Mouse (Mus musculus) heart, adult 11 months (tissue): ENCODE results near the gene Zfp341.

ENCODE experiments used
- DNase-seq: peaks from one replicate; pipeline ENCODE4 v3.0.0; 2022

Zfp341 gene

GRCm38 (mm10) chr2:154613118-154614115, at the start of gene Zfp341, which contains the start of gene 4930519P11Rik:
Gene Zfp341, plus strand, starts transcription at chr2:154613297.
Gene 4930519P11Rik, minus strand, starts transcription at chr2:154613437.
- DNase-seq: peak; percentile 99

- DNase-seq: no peak
Measured at GRCm38 (mm10) chr2:154563612-154564170, 49.4 kb upstream of the Zfp341 start.

GRCm38 (mm10) chr2:154565562-154565961, 47.5 kb upstream of the Zfp341 start:
- no peak for DNase-seq

DNA sequence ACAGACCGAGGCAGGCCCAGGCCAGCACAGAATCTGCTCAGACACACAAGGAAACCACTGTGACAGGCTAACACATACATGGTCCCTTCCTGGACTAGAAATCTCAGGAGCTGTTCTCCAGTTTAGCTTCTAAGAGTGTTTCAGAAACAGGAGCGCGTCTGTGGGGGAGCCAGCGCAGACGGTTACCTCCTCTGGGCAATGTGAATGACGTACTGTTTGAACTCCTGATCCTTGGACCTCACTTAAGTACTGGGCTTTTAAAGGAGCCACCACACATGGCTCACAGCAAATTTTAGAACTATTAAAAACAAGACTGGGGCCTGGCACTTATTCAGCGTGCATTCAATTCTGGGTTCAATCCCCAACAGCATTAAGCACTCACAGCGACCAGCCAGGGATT, 46.5 kb upstream of the Zfp341 start:
- DNase-seq: no peak

DNA sequence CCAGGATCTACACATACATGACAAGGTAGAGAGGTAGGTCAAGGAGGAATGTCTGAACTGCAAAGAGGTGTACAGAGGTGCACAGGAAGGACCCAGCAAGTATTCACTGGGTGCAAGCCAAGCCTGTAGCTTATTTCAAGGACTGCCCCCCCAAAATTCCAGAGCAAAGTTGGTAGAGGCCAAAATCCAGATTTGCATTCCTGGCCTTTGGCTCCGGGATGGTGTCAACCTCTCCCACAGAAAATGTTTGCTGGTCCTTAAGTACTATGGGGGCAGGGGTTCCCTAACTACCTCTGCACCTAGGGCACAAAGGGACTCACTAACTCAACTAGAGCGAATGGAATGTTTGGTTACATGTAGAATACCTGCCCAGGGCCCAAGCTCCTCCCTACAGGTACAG, 45.3 kb upstream of the Zfp341 start:
- no peak for DNase-seq

- peak; percentile 94 for DNase-seq
Measured at GRCm38 (mm10) chr2:154568329-154569070, 44.6 kb upstream of the Zfp341 start.

DNA sequence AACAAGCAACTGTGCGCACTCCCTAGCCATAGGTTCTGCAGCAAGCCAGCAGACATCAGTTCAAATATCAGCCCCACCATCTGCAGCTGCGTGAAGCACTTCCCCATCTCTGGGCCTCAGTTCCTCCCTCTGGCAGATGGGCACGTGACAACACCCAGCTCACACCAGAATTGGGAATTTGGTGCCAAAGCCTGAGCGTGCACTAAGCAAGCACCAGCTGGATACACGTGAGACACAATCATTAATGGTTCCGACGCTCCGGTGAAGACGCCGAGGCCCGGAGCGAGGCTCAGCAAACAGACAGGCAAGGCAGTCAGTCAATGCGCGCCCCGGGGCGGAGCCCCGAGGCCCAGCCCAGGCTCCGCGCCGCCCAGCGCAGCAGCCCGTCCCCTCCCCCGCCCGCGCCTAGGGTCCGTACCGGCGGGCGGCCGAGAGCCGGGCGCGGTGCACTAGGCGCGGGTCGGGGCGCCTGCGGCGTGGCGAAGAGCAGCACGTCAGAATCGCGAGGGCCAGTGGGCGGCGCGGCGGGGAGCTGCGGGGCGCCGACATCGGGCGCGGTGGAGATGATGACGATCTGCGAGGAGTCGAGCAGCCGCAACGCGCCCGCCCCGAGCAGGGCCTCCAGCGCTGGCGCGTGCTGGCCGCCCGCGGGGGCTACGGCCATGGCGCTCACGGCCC, 43.9 kb upstream of the Zfp341 start:
- peak; percentile 96 for DNase-seq

- DNase-seq: peak; percentile 100
Measured at GRCm38 (mm10) chr2:154569836-154570286, 43.2 kb upstream of the Zfp341 start, which contains the start of gene E2f1. Gene E2f1, minus strand, starts transcription at chr2:154569892.

DNA sequence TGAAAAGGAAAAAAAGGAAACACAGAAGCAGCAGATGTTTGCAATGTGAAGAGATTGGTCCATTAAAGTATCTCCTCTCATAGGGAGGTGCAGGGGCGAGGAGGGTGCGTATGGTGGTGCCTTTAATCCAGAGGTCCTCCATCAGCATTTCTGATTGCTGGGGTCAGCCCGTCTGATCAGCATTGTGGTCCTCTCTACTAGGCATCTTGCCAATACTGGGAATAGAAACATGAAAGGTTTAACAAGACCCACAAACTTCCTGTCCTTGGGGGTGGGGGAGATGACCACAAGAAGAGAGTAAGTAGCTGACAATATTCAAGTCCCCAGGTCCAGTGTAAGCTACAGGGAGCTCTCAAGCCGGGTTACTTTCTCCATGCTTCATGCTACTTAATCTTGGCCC, 42.4 kb upstream of the Zfp341 start:
- DNase-seq: no peak

DNA sequence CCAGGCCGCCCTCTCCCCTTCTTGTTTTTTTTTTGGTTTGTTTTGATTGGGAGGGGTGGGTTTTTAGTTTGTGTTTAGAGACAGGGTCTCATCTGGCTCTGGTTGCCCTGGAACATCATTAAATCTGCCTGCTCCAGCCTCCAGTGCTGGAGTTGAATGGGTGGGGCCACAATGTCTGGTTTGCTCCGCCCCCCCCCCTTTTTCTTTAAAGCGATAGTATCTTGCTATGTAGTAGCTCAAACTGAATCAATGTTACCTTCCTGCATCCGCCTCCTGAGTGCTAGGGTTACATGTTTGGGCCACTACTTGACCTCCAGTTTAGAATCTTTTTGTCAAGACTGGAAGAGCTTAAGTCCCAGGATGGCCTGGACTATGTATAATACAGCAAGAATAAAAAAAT, 41.8 kb upstream of the Zfp341 start:
- no peak for DNase-seq

GRCm38 (mm10) chr2:154571976-154572375, 41.1 kb upstream of the Zfp341 start:
- no peak for DNase-seq

DNA sequence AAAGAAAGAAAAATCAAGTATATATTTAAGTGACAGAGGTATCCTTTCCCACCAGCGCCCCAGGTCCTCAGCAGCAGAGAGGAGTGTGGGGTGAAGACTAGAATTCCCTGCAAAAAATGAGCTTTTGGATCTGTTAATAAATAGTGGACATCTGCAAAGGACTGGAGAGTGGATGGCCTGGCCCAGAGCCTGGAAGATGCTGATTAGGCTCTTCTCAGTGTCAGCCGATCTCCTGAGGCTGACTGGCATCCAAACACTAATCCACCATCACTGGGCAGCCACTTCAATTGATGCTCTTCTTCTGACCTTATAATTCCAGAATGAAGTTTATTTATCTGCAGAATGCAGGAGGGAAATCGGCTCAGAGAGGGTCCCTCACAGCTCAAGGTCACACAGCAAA, 40.1 kb upstream of the Zfp341 start:
- no peak for DNase-seq

DNA sequence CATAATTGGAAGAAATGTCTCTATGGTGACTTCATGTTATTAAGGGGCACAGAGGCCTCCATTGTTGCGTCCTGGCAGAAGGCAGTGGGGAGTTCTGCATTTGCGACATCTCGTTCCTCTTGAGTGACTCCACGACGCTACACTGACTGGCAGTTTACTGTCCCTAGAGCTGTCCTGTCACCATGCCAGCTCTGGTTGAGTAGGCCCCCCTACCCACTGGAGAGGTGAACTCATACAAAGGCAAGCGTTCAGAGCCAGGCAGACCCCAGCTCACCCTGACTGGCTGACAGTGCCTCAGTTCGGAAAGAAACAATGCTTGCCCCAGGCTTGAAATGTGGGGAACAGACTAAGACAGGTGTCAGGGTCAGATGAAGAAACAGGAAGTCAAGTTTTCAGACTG, 38.8 kb upstream of the Zfp341 start:
- no peak for DNase-seq

DNA sequence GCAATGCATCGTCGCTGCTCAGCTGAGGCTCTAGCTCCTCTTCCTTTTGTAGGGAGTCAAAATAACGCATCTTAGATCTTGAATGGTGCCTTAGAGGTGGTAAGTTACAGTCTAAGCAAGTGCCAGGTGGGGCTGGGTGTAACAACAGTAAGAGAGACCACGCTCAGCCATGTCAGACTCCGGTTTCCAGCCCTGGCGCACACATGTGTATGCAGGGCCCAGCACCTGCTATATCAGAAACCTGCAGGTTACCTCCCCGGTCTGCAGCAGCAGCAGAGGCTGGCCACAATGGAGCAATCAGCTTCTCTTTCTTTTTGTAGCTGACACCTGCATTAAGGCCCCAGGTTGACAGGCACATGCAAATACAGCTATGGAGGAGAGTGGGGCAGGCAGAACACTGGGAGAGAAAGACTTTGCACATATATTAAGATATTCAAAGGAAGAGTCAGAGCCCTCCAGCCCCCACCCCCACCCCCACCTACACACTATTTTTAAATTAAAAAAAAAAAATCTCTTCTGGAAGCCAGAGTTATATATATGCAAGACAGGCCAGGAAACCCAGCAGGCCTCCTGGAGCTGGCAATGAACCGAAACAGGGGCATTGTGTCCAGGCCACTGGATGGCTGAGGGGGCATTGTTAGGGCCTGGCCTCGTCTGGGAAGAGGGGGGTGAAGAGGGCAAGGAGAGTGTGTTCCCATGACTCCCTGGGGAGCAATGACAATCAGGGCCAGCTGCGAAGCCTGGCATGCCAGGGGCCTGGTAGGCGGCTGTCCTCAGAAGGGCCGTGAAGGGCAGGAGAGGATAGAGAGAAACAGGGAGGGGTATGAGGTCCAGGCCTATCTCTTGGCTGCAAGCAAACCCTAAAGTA, 36.0 kb upstream of the Zfp341 start:
- no peak for DNase-seq

GRCm38 (mm10) chr2:154577744-154578067, 35.4 kb upstream of the Zfp341 start:
- DNase-seq: no peak

DNA sequence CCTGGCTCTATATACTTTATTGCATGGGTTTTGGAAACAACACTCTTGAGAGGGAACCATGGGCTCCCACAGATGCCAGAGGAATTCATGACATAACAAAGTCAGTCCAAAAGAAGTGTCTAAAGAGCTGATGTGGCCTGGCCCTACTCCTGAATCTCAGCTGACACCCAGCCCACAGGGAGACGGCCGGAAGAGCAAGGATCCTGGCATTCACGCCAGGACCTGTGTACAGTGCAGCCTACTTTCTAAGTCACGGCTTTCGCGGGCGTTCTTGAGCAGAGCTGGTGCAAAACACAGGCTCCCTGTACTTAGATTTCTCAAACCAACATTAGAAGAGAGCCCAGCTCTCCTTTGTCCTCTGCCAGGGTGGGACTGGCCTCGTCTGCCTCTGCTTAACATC, 32.5 kb upstream of the Zfp341 start:
- peak; percentile 97 for DNase-seq

DNA sequence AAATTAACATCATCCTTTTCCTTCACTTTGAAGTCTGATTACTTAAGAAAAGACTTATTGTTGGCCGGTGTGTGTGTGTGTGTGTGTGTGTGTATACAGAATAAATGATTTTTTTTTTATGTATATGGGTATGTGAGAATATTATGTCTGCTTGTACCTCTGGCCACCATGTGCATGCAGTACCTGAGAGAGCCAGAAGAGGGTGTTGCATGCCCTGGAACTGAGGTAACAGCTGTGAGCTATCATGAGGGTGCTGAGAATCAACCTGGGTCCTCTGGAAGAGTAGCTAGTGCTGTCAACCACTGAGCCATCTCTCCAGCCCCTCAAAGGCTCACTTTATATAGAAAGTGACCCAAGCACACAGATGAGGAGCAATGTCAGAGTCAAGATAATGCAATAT, 31.7 kb upstream of the Zfp341 start:
- no peak for DNase-seq

DNA sequence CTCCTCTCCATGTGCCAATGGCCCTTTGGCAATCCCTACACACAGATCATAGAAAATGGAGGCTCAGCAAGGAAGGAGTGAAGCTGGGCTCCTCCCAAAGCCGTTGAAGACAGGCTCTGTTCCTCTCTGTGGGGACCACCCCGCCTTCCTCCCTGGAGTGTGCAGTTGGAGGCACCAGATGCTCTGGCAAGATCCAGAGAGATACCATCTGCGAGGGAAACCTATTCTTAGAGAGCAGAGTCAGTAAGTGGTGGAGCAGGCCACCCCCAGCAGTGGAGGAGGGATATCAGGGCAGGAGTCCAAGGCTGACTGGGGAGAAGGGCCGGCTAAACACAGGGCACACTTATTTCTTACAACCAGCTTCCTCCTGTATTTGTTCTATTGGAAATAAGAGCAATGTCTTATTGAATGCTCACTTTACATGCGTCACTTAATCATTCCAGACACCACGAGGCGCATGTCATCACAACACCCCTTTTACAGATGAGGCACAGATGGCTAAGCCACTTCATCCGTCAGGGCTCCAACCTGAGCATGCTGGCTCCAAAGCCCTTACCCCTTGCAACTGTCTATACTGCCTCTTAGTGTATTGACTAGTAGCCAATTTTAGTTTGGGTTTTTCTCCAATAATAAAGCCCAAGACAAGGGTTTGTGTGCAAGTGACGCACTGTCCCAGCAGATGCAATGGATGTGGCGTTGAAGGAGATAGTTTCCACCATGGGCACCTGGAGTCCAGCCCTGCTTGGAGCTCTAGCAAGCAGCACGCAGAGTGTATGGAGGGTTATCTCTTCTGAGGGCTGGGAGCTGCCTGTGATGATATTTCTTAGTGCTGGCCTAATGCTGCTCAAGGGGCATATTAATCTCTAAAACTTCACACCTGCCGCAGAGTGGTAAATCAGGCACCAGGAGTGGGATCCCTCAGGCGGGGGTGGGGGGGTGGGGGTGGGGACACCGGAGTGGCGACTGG, 28.9 kb upstream of the Zfp341 start:
- peak; percentile 75 for DNase-seq

GRCm38 (mm10) chr2:154584931-154585601, 28.0 kb upstream of the Zfp341 start:
- peak; percentile 76 for DNase-seq

GRCm38 (mm10) chr2:154586405-154586804, 26.7 kb upstream of the Zfp341 start:
- no peak for DNase-seq
